In the genomic region with DNA sequence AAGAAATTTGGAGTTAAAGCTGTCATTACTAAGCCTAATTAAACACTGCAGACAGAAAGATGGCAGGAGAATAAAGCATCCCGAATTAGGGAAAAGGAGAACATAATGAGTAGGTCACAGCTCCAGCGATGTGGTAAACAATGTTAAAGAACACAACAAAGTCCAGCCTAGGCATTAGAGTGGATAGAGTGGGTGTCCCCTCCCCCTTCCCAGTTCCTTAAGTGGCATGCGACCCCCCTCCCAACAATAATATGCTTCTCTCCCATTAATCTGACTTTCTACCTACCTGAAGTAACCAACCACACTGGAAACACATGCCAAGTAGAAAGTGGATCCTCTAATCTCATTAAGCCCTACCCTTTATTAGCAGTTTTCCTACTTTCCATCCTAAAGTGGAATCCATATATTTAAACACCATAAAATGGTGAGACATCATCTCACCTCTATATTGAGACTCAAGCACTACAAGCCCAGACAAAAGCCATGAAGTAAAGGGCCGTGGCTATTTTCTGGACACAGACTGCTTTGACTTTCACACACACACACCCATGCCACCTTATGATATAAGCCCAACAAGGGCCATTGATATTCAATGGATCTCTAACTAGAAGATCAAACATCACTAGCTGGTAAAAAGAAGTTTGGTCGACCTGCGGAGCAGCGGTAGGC, we compare ENCODE assay signal across 9 mouse cellular contexts. TPM values are rescaled to one million over a fixed set of nuclear protein-coding genes. Genes with fewer than 3 reads are reported as not detected.
DNase-seq lines count a peak whose midpoint lies in the region; ATAC-seq and TF ChIP-seq lines count a peak whose summit lies in the region.
"Had no signal": no experiment of that assay in that cellular context is flagged by ENCODE, and none has a peak within 500 bp of the region (broad histone marks: within the 10 kb centered on the region; RNA-seq: fewer than 3 reads in every experiment).

No protein-coding gene starts in this region.

- 6% methylated on average over 7 of the region's 7 CpGs for WGBS in heart, embryonic 13.5 days
- 7% methylated on average over 7 of the region's 7 CpGs for WGBS in heart, embryonic 16.5 days
- 2% methylated on average over 7 of the region's 7 CpGs for WGBS in midbrain, embryonic 10.5 days

- TF ChIP-seq CTCF in G1E (IDR thresholded peaks at IDR 0.05; ENCODE audit: low read depth, low read length) = no peak

- H3K27ac ChIP-seq in heart, embryonic 13.5 days (replicated peaks) = peak overlapping the region; percentile 99
- peak overlapping the region; percentile 100 for H3K27ac ChIP-seq in heart, embryonic 16.5 days (ENCODE audit: low read length)
- peak overlapping the region; percentile 98 for H3K27ac ChIP-seq in midbrain, embryonic 10.5 days (replicated peaks)

- ATAC-seq in heart, embryonic 13.5 days (ENCODE audit: extremely low read depth, insufficient number of reproducible peaks, low FRiP score, low TSS enrichment) = no peak
- ATAC-seq in G1E (ENCODE audit: extremely low read depth, insufficient number of reproducible peaks, low FRiP score, poor library complexity, severe bottlenecking) = no peak
- ATAC-seq in heart, embryonic 16.5 days (replicated peaks; ENCODE audit: extremely low read depth, insufficient read depth, low FRiP score) = no peak

- H3K4me3 ChIP-seq in heart, embryonic 13.5 days = peak overlapping the region; percentile 99
- peak overlapping the region; percentile 93 for H3K4me3 ChIP-seq in G1E (ENCODE audit: low read depth, low read length)
- H3K4me3 ChIP-seq in heart, embryonic 16.5 days (ENCODE audit: low read length) = peak overlapping the region; percentile 97
- H3K4me3 ChIP-seq in midbrain, embryonic 10.5 days = peak overlapping the region; percentile 98

- peak overlapping the region; percentile 94 for H3K9ac ChIP-seq in heart, embryonic 13.5 days
- peak overlapping the region; percentile 100 for H3K9ac ChIP-seq in heart, embryonic 16.5 days (ENCODE audit: low read length)

- H3K4me2 ChIP-seq in heart, embryonic 13.5 days = peak overlapping the region; percentile 82
- peak overlapping the region; percentile 82 for H3K4me2 ChIP-seq in heart, embryonic 16.5 days (ENCODE audit: low read depth, low read length)

- H3K9me3 ChIP-seq in heart, embryonic 13.5 days = no peaks in the 10 kb centered on the region
- 0 out of 2 replicates have a peak, but pooled peaks cover 2% of the 10 kb centered on the region for H3K9me3 ChIP-seq in G1E (replicated peaks)
- no peaks in the 10 kb centered on the region for H3K9me3 ChIP-seq in heart, embryonic 16.5 days (replicated peaks; ENCODE audit: control insufficient read depth, low read length)
- H3K9me3 ChIP-seq in midbrain, embryonic 10.5 days (replicated peaks) = no peaks in the 10 kb centered on the region

- no peaks in the 10 kb centered on the region for H3K27me3 ChIP-seq in heart, embryonic 13.5 days (replicated peaks)
- no peaks in the 10 kb centered on the region for H3K27me3 ChIP-seq in G1E (ENCODE audit: insufficient read depth, low read length)
- no peaks in the 10 kb centered on the region for H3K27me3 ChIP-seq in heart, embryonic 16.5 days (ENCODE audit: control insufficient read depth, insufficient read depth, low read length)
- H3K27me3 ChIP-seq in midbrain, embryonic 10.5 days (ENCODE audit: low read depth, poor library complexity, severe bottlenecking) = no peaks in the 10 kb centered on the region
- H3K27me3 ChIP-seq: Patski had no signal

- 0 out of 2 replicates have a peak, but pooled peaks cover 4% of the 10 kb centered on the region for H3K36me3 ChIP-seq in heart, embryonic 13.5 days
- H3K36me3 ChIP-seq in G1E (replicated peaks) = no peaks in the 10 kb centered on the region
- H3K36me3 ChIP-seq in heart, embryonic 16.5 days (ENCODE audit: control insufficient read depth, insufficient read depth) = no peaks in the 10 kb centered on the region
- H3K36me3 ChIP-seq in midbrain, embryonic 10.5 days = no peaks in the 10 kb centered on the region

- DNase-seq in heart, adult 18-20 months = no peak
- no peak for DNase-seq in G1E (ENCODE audit: low spot score)
- DNase-seq in midbrain, embryonic 10.5 days (ENCODE audit: low spot score) = no peak
- DNase-seq in frontal cortex, postnatal 14 days (ENCODE audit: low spot score in 2 of 2) = no peak
- no peak for DNase-seq in thymus, postnatal 10 days (ENCODE audit: low spot score in 2 of 2)
- DNase-seq in thymus, postnatal 4 days = no peak

- peaks cover 40% of the 10 kb centered on the region for H3K4me1 ChIP-seq in heart, embryonic 13.5 days
- peaks cover 31% of the 10 kb centered on the region for H3K4me1 ChIP-seq in G1E (ENCODE audit: insufficient read depth, low read depth, low read length)
- H3K4me1 ChIP-seq in heart, embryonic 16.5 days (ENCODE audit: control insufficient read depth, insufficient read depth, low read length) = peaks cover 26% of the 10 kb centered on the region
- H3K4me1 ChIP-seq in midbrain, embryonic 10.5 days = peaks cover 25% of the 10 kb centered on the region

RNA-seq across cellular contexts. Expression of a gene that starts 1.5 kb away (rescaled TPM):
- polyA plus RNA-seq in heart, embryonic 13.5 days (2015; fragmentation: Nextera tagmentation; extraction: Ambion mirVana) = 8.7 and 9.6 TPM in 2 replicates
- total RNA-seq in heart, adult 18-20 months (2021) = 100 to 1,000 TPM; 154 to 167 TPM
- total RNA-seq in G1E (2014; fragmentation: Nextera tagmentation) (91.4 and 99.0 TPM in 2 replicates), G1E (2017) (54.0 and 62.9 TPM in 2 replicates)
- 5.3 and 7.1 TPM in 2 replicates for polyA plus RNA-seq in G1E (2012)
- polyA plus RNA-seq in heart, embryonic 16.5 days (2015; fragmentation: Nextera tagmentation; extraction: Ambion mirVana) = 12.7 and 12.9 TPM in 2 replicates
- polyA plus RNA-seq in midbrain, embryonic 10.5 days (2016; fragmentation: Nextera tagmentation; extraction: Ambion mirVana) = 5.7 and 6.9 TPM in 2 replicates
